Mouse (Mus musculus) fibroblast of lung, adult 2 months (primary cell): ENCODE data around the gene Homer2.

Source experiments
- DNase-seq: peaks from one replicate; pipeline ENCODE4 v3.0.0-alpha.2; 2011; ENCODE audit warnings: low read depth

Homer2 gene

DNA sequence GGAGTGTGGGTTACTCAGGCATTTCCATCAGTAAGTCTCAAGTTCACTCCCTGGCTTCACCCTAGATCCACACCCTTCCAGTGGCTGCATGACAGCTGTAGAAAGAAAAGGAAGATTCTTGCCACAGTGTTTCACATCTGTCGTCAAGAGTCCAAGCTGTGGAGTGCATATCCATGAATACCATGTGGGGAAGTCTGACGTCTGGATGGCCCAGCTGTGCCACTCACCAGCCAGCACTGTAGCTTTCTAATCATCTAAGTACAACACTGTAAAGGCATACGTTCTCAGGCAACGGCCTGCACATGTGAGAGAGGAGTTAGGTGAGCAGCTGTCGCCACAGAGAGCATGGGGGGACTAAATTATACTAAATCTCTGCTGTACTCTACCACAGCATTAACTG, 56.0 kb downstream of the Homer2 start:
- no peak for DNase-seq

DNA sequence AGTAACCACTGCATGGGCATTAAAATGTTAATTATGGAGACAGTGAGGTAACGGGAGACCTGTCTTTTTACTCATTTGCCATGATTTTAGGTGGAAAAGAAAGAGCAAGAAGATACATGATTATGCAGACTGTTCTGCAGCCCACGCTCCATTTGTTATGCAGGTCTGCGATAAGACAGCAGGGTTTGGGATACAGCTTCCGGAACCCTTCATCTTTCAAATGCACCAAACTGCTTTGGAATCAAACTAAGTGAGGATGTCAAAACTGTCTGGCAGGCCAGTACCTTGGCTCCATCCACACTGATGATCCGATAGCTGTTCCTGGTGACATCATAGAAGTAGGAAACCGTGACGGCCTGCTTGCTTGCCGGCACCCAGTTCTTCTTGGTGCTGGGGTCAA, 58.1 kb downstream of the Homer2 start:
- DNase-seq = no peak

DNA sequence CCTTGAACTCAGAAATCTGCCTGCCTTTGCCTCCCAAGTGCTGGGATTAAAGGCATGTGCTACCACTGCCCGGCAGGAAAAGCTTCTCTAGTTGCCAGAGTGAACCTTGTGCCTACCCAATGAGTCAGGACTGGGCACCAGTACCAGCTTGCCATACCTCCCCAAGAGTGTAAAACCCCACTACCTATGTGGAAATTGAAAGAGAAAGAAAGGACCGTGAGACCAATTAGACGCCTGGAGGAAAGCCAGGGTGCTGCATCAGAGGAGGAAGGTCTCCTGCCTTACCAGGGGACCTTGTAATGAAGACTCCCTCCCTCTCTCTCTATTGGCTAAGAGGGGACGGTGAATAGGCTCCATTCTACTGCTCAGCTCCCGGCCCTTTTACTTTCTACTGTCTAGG, 59.4 kb downstream of the Homer2 start:
- DNase-seq = no peak

DNA sequence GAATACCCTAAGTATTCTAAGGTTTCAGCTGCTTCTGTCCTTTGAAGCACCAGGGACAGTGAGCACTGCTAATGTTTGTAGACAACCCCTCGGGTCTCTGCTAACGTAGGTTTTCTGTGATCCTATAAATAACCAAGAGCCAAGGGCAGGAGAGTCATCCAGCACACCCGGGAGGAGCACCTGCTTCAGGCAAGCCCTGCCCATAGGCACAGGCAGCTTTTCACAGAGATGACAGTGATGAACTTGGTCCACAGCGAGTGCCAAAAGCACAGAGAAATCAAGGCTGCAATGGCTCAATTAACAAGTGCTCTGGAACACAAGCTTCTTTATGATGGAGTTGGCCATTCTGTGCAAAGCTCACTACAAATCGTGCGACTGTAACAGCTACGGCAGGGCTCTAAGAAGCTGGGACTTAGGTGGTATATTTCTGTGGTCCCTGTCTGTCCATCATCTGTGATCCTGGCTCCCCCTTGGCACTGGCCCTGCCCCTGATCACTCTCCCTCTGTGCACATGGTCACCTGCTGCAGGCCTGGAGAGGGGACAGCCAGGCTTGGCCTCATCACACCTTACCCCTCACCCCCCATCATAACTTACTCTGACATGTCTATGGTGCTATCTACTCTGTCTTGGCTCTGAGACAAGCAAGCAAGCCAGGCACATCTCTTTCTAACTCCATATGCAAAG, 62.6 kb downstream of the Homer2 start:
- no peak for DNase-seq

DNA sequence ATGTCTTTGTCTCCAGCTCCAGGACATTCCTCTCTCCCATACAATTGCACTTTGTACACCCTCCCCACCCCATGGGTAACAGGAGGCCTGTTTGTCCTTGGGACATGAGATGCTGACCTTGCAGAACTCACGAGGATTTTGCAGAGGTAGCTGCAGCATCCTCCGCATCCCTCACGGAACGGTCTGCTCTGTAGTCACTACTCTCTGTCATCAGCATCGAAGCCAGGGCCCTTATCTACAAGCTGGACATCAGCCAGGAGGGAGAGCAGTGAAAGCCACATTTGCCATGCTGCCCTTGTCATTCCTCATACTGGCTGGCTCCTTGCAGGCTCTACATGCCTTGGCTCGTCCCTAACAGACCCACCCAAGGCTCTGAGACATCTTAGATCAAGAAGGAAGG, 66.2 kb downstream of the Homer2 start:
- DNase-seq = no peak

DNA sequence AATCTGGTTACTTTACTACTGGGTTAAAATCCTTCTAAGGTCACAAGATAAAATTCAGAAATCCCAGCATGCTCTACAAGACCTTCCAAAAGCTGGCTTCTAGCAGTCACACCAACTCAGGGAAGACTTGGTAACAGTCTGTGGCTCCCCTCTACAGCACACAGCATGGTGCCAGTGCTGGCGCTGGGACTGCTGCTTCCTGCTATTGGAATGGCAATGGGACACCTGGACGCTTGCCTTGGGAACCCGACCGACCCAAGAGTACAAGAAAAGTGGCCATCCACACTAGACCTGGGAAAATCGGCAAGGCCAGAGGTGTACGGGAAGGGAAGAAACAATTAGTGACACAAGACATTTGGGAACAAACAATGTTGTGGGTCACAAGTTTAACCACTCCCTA, 74.7 kb downstream of the Homer2 start:
- DNase-seq = no peak

DNA sequence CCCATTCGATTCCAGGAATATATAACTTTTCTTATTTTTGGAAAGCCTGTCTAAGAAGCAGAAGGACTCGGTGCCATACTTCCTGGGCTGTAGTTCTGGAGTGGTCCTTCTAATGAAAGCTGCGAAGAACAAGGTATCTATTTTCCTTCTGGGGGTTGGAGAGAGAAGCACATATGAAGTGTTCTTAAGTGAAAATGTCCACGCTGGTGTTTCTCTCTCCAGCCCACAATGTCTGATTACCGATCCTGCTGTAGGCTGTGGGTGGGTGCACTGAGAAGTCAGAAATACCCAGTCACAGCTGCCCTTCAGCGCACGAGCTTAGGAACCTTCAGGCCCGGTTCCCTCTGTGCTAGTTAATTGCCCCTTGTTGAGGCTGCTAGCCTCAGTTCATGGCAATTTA, 76.1 kb downstream of the Homer2 start:
- DNase-seq = no peak

DNA sequence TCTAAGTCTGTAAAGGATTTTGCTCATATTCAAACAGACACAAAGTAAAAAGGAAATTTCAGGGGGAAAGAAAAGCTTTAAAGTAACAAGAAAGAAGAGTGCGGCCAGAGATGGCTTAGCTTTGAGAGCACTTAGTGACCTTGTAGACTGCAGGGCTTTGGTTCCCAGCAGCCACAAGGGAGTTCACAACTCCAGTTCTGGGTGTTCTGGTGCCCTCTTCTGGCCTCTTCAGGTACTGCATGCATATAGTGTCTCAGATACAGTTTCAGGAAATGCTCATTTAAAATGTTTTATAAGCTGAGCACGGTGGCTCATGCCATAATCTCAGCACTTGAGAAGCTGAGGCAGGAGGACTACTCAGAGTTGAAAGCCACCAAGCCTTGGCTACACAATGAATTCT, 80.9 kb downstream of the Homer2 start:
- no peak for DNase-seq

DNA sequence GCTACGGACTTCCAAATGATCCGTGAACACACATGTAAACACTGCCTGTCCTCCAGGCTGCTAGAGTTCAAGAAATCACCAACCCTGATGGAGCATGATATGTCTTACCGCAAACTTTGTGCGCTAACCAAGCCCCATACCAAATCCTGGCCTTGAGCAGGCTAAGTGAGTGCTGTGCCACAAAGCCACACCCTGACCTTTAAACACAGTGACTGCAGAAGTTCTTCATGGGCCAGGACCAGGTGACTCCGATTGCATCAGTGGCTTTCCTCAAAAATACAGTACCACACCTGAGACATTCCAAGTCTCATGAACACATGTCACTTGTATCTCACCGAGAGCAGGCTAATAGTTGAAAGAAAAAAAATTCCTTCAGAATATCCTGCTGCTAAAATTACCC, 83.6 kb downstream of the Homer2 start:
- DNase-seq = no peak

DNA sequence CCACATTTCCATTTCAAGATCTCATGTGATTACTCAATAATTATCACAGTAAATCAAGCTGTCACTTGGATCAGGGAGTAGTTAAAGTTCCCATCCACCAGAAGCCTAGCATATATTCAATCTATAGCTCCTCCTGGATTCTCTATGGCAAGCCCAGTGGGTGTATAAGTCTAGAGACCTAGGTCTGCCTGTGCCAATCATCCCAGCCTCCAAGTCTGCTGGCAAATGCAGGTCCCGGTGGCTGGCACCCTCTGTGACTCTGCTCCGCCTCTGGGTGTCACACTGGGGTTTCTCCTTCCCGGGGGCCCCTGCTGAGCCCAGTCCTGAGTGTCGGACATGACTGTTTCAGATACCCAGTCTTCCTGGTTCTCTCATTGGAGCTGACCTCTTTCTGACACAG, 84.5 kb downstream of the Homer2 start:
- no peak for DNase-seq

DNA sequence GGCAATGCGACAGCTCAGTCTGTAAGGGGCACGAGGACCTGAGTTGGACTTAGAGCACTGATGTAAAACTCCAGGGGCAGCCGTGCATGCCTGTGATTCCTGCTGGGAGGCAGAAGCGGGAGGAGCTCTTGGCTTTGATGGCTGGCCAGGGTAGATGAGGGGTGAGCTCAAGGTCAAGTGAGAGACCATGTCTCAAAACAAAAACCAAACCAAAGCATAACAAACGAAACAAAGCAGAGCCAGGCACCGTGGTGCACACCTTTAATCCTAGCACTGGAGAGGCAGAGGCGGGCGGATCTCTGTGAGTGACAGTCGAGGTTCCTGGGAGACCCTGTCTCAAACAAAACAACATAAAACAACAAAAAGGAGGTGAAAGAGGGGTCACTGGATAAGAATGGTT, 92.3 kb downstream of the Homer2 start:
- no peak for DNase-seq

DNA sequence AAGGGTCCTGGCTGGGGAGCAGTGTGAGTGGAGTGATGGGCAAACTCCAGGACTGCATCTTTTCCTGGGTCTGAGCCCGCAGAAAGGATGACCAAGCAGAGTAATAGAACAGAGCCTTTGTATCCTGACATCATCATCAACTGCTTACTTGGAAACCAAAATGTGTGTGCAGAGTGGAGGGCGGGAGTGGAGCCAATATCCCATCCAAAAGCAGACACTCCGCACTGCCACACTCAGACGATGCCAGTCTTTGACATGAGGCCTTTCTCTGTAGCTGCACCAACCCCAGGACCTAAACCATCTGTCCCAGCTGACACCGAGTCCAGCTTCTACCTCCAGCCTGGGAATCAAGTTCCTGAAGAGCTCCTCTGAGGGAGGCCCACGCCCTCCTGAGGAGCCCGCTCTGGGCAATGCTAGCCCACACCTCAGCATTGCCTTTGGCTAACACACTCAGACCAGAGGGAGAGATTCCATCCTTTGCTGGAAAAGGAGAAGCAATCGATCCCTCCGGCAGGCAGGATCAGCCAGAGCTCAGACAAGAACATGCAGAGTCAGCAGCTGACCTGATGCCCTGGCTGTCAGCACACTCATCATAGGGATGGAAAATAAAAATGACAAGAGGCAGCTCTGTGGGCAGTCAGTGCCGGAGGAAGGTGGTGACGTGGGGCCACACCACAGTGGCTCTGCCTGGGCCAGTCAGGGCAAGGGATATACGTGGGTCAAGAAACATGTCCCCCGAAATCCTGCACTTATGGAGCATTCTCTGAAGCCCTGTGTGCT, 94.3 kb downstream of the Homer2 start:
- no peak for DNase-seq

DNA sequence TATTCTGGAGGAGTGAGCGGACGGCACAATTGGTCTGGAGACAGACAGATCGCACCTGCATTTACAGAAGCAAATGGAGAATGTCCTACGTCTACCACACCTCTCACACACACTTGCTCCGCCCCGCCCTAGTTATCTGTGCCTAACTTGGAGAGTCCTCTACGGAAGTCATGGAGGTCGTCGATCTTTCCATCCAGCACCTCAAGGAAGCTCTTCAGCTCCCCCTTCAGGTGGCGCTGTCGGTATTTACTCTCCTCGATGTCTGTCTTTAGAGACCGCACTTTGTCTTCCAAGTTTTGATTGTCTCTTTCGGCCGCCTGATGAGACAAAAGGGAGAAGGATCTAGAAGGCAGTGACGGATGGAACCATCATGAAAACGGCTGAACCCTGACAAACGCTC, 97.2 kb downstream of the Homer2 start:
- no peak for DNase-seq

DNA sequence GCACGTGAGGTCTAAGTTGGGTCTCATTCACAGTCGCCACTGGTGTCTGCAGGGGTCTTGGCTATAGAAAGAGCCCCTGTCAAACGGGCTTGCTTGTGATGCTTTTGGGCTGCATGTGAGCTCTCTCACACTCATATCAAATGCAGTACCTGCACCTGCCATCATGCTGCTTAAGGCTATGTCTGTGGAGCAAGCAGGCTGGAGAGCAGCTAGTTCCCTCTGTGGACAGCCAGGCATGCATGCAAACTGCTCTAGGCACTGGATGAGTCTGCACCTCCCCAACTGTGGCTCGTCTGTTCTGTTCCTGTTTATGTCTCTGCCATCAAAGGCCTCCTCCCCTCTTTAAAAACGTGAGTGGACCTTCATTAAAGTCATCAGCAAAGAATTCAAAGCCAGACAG, 100.9 kb downstream of the Homer2 start:
- no peak for DNase-seq

DNA sequence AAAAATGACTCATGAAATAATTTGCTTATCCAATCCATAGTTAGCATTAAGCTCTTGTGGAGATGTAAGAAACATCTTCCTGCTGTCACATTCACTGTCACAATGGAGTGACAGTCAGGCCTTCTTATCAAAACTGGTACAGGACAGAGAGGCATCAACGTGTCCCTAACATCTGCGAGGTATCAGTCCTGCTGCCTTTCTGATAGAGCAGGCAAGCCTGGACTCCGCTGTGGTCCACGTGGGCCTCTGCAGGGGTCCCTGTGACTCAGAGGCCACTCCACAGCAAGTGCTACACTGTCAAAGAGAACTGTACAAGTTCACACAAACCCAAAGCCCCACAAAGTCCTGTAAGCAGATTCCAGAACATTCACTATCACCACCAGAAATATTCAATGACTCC, 101.8 kb downstream of the Homer2 start:
- no peak for DNase-seq

DNA sequence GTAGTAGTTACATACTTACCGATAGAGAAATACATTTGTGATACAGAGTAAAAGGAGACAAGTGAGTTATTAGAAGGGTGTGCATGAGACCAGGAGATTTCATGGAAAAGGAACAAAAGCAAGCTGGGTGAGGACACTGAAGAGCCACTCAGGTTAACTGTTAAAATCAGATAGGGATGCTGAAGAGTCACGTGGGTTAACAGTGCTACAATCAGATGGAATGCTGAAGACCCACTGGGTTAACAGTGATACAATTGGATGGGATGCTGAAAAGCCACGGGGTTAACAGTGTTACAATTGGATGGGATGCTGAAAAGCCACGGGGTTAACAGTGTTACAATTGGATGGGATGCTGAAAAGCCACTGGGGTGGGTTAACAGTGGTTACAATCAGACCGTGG, 102.3 kb downstream of the Homer2 start:
- DNase-seq = no peak

DNA sequence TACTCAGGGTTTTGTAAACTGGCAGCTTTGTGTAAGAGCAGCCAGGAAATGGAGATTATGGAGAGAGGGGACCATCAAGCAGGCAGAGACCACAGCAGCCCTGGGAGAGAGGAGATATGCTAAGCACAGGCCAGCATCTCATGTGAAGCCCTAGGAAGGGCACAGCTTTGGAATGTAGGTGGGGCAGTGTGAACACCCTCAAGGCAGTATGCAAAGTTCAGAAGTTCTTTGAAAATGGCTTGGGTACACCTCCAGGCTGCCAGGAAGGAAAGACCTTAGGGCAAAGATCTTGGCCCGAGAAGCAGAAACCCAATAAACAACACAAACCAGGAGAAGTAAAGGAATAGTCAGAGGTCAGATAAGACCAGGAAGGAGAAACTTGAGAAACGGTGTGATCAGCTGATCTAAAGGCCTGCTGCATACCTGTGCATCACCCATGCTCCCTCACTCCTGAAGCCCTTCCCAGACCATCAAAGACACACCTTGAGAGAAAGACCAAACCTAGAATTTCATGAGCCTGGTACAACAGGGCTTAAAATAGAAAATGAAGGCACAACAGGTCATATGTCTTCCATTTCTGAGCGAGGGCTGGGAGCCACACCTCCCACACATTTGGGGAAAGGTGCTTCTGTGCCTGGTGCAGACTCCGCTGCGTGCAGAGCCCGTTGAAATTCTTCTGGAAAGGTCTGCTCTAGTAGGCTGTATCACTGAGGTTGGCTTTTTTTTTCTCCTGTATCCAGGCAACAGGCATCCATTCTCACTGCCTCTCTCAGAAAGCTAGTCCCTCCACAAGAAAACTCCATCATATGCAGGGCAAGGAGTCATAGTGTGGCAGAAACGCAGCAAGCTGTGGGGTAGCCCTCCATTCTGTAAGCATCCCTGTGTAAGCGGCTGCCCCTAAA, 107.7 kb downstream of the Homer2 start:
- no peak for DNase-seq

DNA sequence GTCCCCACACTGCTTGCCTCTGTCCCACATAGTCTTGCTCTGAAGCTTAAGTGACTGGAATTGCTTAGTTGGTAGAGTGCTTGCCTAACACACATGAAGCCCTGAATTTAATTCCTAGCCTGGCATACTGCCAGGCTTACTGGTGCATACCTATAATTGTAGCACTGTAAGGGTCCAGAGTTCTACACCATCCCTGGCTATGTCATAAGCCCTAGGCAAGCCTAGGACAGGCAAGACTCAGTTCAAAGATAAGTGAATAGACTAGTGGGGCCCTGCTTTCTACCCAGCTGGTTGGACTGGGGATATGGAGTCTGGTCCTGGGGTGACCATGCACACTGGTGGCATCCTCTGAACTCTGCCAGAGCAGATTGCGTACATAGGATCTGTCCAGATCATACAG, 109.7 kb downstream of the Homer2 start:
- no peak for DNase-seq

DNA sequence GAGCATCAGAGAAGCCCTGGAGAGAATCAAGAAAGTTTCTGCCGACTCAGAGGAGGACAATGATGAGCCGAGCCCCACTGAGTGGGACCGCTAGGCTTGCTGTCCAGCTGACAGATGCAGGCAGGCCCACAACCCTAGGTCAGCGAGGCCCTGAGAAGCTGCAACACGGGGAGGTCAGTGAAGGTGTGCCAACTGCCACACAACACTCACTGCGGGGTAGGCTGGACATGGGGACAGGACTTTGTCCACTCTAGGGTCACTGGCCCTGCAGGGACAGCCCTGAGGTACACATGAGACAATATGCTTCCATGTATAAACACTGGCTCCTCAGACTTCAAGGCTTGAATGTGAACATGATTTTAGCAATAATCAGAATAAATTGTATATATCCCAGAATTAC, 111.2 kb downstream of the Homer2 start:
- DNase-seq = no peak

DNA sequence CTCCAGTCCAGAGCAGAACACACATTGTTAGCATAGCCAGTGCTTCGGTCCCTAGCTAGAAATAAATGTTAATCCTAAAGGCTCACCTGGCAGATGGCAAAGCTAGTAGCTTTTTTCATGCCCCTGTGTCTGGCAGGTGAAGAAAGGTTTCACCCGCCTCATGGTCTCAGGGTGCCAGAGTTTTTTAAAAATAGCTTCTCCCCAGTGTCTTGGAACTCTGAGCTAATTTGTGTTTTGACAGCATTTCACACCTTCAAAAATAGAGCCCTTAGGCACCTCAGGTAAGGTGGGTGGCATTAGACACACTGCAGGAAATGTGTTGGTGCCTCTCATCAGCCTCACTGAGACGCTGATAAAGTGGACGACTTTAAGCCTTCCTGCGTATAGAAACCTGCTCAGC, 112.3 kb downstream of the Homer2 start:
- no peak for DNase-seq

DNA sequence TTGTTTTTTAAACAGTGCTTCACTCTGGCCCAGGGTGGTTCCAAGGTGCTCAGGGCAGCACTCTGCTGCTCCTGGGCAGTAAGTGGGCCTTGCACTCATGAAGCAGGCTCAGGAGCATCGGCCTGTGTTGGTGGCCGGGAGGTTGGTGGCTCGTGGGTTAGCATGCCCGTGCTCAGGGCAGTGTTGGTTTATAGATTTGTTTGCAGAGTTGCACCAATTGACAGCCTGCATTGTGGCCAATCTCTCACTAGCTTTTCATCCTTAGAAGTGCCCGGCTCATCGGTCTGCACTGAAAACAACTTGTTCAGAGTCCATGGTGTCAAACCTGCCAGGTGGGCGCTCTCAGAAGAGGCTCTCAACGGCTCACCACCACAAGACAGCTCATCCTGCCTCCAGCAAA, 113.9 kb downstream of the Homer2 start:
- no peak for DNase-seq

DNA sequence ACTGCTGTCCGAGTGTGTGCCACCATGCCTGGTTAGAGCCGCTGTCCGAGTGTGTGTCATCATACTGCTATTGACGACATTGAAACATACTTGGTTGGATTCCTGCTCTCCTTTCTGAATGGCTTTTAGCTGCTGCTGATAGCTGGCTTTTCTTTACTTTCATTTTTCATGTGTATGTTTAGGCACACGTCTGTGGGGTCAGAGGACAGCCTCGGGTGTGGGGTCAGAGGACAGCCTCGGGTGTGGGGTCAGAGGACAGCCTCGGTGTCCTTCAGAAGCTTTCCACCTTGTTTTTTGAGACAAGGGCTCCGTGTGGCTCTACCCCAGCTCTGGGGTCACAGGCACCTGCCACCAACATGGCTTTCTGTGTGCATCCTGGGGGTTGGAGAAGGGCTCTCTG, 114.6 kb downstream of the Homer2 start:
- no peak for DNase-seq

DNA sequence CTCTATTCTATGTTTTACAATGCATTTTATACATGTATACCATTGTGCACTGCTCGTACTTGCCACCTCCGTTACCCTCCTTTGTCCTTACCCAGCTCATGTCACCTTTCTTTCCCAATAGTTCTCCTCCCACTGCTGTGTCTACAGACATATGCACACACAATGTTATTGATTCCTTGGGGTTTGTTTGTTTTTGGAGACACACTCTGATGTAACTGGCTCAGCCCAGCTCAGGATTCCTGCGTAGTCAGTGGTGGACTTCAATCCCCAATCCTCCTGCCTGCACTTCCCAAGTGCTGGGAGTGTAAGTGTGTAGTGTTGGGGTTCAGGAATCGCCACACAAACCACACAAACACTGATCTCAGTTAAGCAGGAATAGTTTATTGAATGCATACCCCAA, 120.1 kb downstream of the Homer2 start:
- DNase-seq = no peak
